Mouse (Mus musculus): ENCODE results near the gene Acoxl. TPM values are rescaled to one million over a fixed set of nuclear protein-coding genes. Genes with fewer than 3 reads are reported as not detected.

Gene Acoxl
- polyA plus RNA-seq, 1 experiment = not detected

DNA sequence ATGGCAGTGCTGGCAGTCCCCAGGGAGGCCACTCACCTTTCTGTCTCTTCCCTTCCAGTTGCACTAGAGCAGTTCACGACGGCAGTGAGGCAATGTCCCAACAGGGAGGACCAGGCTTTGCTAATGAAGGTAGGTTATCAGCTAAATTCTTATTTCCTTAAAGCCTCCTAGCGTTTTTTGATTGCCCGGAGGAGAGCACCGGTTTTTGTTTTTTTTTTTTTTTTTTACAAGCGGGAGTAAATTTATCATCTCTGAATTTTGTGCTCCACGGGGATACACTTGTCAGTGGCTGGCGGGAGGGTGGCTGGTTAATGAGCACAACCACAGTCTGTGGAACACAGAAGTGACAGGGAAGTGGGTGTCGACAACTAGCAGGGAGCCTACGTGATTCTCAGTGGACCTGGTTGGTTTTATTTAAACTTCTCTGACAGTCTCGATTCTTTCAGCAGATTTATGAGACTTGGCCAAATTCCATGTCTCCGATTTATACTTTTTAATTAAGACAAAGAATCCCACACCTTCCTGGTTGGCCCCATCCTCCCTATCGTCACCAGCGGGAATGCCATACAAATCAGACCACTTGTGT is 247.7 kb downstream of the Acoxl start:
- H3K27ac ChIP-seq (ENCODE audit: insufficient read depth, low read depth, low read length) = no peak overlapping the region
- WGBS = 46% methylated on average over 14 of the region's 14 CpGs
- TF ChIP-seq CTCF (IDR thresholded peaks at IDR 0.05; ENCODE audit: insufficient read depth, low read depth, low read length) (no peak), POLR2A (IDR thresholded peaks at IDR 0.05; ENCODE audit: insufficient read depth, low read depth, low read length) (no peak)
- H3K4me3 ChIP-seq (ENCODE audit: insufficient read depth, low read depth, low read length) = no peak overlapping the region
- H3K4me1 ChIP-seq (ENCODE audit: control insufficient read depth, insufficient read depth, low read length) = peaks cover 7% of the 10 kb centered on the region

DNA sequence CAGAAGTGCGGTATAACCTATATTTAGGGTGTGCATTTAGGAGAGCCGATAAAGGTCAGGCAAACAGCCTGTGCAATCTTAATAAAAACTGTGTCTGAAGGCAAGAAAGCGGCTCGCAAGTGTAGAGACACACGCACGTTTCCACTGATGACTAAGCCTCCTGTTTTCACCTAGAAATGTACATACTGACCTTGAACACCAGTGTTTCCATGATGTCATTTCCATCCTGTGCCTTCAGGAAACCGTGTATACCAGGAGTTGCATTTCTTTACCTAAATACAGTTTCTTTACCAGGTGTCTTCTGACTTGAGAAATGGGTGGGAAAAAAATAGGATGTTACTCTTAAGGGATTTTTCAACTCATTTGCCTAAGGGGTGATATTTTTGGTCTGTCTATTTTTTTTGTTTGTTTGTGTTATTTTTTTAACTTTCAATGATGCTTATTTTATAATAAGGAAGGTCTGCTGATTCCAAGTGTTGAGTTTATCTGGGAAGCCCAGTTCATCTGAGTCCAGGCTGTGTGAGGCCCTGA is 248.4 kb downstream of the Acoxl start:
- H3K27ac ChIP-seq (ENCODE audit: insufficient read depth, low read depth, low read length) = no peak overlapping the region
- peaks cover 14% of the 10 kb centered on the region for H3K4me1 ChIP-seq (ENCODE audit: control insufficient read depth, insufficient read depth, low read length)
- H3K4me3 ChIP-seq (ENCODE audit: insufficient read depth, low read depth, low read length) = no peak overlapping the region
- TF ChIP-seq CTCF (IDR thresholded peaks at IDR 0.05; ENCODE audit: insufficient read depth, low read depth, low read length) = no peak
- no peak for TF ChIP-seq POLR2A (IDR thresholded peaks at IDR 0.05; ENCODE audit: insufficient read depth, low read depth, low read length)
- 45% methylated on average over 7 of the region's 7 CpGs for WGBS

DNA sequence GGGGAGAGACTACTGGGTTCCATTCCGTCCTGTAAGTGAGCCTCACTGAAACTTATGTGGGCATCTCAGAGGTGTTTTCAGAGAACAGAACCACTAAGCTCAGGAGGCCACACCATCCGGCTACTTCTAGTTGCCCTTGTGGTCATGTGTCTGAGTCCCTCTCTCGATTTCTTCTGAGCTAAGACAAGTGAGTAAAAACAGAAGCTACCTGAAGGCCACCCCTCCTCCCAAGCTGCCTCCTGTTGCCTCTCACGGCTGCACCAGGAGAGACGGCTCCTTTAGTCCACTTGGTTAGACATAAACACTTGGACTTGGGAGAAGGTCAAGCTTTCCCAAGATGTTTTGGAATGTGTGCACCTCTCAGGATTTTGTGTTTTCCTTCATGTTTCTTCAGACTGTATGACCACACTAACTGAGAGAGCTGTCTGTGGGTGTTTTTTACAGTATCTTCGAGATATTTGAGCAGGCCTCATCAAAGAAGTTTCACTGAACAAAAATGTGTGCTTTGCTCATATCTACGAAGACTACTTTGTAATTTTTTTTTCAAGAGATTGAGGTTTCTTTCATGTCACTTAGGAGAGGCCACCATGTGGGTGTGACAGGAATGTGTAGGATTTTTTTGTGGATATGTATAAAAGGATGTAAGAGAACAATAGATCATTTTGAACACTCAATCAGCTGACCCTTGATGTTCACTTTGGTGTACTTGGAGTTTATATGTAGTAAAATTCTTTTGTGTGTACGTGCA is 249.3 kb downstream of the Acoxl start:
- 92% methylated on average over 8 of the region's 8 CpGs for WGBS
- TF ChIP-seq CTCF (IDR thresholded peaks at IDR 0.05; ENCODE audit: insufficient read depth, low read depth, low read length) (no peak), POLR2A (IDR thresholded peaks at IDR 0.05; ENCODE audit: insufficient read depth, low read depth, low read length) (no peak)

DNA sequence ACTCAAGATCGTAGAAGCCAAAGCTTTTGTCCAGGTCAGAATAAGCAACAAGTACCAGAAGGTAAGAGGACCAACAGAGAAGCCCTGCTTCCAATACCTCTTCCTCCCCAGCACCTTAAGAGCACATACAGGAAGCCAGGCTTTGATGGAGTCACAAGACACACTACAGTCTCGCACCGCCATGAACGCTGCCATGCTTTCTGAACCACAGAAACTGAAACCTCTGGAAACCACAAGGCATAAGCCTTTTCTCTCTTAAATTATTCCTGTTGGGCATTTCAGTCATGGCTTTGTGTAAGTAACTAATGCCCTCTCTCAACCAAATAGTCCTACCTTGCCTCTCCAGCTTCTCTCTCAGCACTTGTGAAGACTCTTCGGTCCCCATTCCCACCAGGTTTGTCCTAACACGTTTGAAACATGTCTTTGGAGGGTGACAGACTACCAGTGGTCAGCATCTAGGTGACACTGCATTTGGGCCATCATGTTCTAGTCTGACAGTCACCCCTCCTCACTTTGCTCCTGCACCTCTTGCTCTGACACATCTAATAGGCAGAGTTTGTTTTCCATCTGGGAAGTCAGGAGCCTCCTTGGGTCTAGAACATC is 251.7 kb downstream of the Acoxl start:
- Histone ChIP-seq H3K4me1 (ENCODE audit: control insufficient read depth, insufficient read depth, low read length) (peaks cover 19% of the 10 kb centered on the region), H3K27ac (ENCODE audit: insufficient read depth, low read depth, low read length) (no peak overlapping the region), H3K4me3 (ENCODE audit: insufficient read depth, low read depth, low read length) (no peak overlapping the region)
- TF ChIP-seq CTCF (IDR thresholded peaks at IDR 0.05; ENCODE audit: insufficient read depth, low read depth, low read length) (no peak), POLR2A (IDR thresholded peaks at IDR 0.05; ENCODE audit: insufficient read depth, low read depth, low read length) (no peak)
- 91% methylated on average over 6 of the region's 6 CpGs for WGBS

More for the DNA sequence above, 249.3 kb downstream of the Acoxl start:
- H3K4me3 ChIP-seq (ENCODE audit: insufficient read depth, low read depth, low read length) = no peak overlapping the region
- H3K27ac ChIP-seq (ENCODE audit: insufficient read depth, low read depth, low read length) = no peak overlapping the region
- peaks cover 19% of the 10 kb centered on the region for H3K4me1 ChIP-seq (ENCODE audit: control insufficient read depth, insufficient read depth, low read length)

DNA sequence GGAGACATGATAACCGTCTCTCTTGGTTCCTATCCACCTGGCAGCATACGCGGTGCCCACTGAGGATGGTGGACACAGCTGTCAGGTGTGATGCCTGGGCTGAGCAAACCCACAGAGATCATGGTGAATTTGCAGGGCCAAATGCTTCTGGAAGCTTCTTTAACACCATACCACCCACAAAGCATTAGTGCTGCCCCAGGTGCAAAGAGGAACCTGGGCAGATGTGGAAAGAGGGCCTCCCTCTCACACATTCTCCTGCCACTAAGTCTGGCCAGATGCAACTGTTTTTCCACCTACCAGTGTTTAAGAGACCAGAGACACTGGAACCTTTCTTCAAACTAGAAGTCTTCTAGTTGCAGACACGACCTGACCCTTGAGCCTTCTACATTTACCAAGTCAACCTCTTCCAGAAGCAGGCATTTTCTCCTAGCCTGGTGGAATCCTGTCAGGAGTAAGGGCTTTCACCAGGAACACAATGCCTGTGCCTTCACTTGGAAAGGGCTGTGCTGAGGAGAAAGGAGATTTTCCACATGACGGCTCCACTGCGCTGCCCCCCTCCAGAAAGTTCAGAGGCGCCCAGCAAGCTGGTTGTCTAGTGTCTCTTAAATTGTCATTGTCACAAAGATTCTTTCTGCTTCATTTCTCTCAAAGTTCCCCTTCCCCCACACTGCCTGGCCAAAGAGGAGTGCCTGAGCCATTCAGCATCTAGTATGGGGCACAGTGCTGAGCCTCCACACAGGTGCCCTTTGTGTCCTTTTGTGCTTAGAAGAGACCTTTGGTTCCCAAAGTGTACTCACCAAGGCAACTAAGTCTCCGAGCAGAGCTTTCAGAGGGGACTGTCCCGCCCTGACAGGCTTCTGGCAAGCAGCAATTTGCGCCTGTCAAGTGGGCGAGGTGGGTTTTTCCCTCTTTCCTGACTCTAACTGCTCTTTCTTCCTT is 253.0 kb downstream of the Acoxl start:
- no peak overlapping the region; the same call in 1 of the 2 replicates for H3K27ac ChIP-seq (ENCODE audit: insufficient read depth, low read depth, low read length)
- no peak for TF ChIP-seq CTCF (IDR thresholded peaks at IDR 0.05; ENCODE audit: insufficient read depth, low read depth, low read length)
- TF ChIP-seq POLR2A (IDR thresholded peaks at IDR 0.05; ENCODE audit: insufficient read depth, low read depth, low read length) = no peak
- 64% methylated on average over 11 of the region's 11 CpGs for WGBS
- H3K4me1 ChIP-seq (ENCODE audit: control insufficient read depth, insufficient read depth, low read length) = peaks cover 15% of the 10 kb centered on the region
- no peak overlapping the region for H3K4me3 ChIP-seq (ENCODE audit: insufficient read depth, low read depth, low read length)

DNA sequence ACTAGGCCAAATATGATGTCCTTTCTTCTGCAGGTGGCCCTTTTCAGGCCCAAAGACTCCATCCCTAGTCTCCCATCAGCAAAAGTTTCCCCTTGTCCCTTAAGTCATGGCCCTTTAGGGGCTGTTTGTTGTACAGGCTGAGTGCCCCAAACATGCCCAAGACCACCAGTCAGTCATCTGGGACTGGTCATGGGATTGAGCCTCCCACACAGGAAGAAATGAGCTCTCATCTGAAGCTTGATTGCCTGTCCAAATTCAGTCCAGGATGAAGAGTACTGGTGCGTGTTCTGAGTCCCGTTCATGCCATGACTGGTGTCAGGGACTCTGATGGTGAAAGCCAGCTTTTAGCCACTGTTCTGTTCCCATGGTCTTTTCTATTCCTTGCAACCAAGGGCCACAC is 253.8 kb downstream of the Acoxl start:
- no peak for TF ChIP-seq CTCF (IDR thresholded peaks at IDR 0.05; ENCODE audit: insufficient read depth, low read depth, low read length)
- no peak for TF ChIP-seq POLR2A (IDR thresholded peaks at IDR 0.05; ENCODE audit: insufficient read depth, low read depth, low read length)
- 85% methylated on average over 2 of the region's 2 CpGs for WGBS
- H3K4me1 ChIP-seq (ENCODE audit: control insufficient read depth, insufficient read depth, low read length) = peaks cover 15% of the 10 kb centered on the region
- no peak overlapping the region for H3K4me3 ChIP-seq (ENCODE audit: insufficient read depth, low read depth, low read length)
- no peak overlapping the region for H3K27ac ChIP-seq (ENCODE audit: insufficient read depth, low read depth, low read length)

DNA sequence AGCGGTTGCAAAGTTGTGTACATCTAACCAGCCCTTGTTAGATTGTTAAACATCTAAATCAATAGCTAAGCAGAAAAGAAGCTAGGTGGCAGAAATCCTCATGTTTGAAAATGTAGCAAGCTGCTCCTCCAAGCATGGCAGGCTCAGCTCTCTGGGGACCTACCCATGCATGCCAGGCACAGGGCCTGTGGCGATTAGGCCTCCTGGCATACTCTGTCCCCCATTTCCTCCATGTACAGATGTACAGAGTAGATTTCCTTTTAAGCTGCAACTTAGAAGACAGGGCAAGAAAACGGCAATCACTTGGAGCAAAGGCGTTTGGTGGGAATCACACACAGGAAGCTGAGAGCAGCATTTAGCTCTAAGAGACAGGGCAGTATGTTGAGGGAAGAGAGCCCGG is 255.5 kb downstream of the Acoxl start:
- Histone ChIP-seq H3K4me3 (ENCODE audit: insufficient read depth, low read depth, low read length) (no peak overlapping the region), H3K27ac (ENCODE audit: insufficient read depth, low read depth, low read length) (no peak overlapping the region), H3K4me1 (ENCODE audit: control insufficient read depth, insufficient read depth, low read length) (peaks cover 15% of the 10 kb centered on the region)
- no peak for TF ChIP-seq CTCF (IDR thresholded peaks at IDR 0.05; ENCODE audit: insufficient read depth, low read depth, low read length)
- 83% methylated on average over 5 of the region's 5 CpGs for WGBS

DNA sequence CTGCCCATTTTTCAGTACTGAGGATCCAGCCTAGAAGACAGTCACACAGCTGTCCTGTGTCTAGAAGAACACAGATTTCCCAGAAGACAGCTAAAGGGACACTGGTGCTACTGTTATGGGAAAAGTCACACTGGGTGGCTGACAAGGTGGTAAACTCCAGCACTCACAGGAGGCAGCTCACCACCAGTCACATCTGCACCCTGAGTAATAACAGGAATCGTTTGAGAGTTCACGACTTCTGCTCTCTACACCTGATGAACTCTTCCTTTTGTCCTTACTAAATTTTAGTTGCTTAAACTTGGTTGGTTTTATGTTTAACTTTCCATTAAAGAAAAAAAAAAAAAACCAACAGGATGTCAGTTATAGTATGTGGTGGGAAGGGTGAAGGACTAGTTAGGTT is 255.9 kb downstream of the Acoxl start:
- peaks cover 15% of the 10 kb centered on the region for H3K4me1 ChIP-seq (ENCODE audit: control insufficient read depth, insufficient read depth, low read length)

More for the DNA sequence above, 255.9 kb downstream of the Acoxl start:
- WGBS = 79% methylated on average over 2 of the region's 2 CpGs
- TF ChIP-seq CTCF (IDR thresholded peaks at IDR 0.05; ENCODE audit: insufficient read depth, low read depth, low read length) (no peak), POLR2A (IDR thresholded peaks at IDR 0.05; ENCODE audit: insufficient read depth, low read depth, low read length) (no peak)
- Histone ChIP-seq H3K4me3 (ENCODE audit: insufficient read depth, low read depth, low read length) (no peak overlapping the region), H3K27ac (ENCODE audit: insufficient read depth, low read depth, low read length) (no peak overlapping the region)

All from olfactory bulb, adult 2 months (tissue).